Mouse (Mus musculus) cerebellum, adult 2 months (tissue): ENCODE measurements around the gene Ogdhl.

Experiments
- CTCF ChIP-seq: fragments of 200-500 bp; IDR thresholded peaks from 2 replicates; pipeline ENCODE4 v1.5.1; 2011; ENCODE audit warnings: low read depth, mild to moderate bottlenecking, control low read depth, low read length, moderate library complexity, borderline replicate concordance; ENCODE audit not compliant: insufficient read depth
- POLR2A ChIP-seq: fragments of 200-500 bp; IDR thresholded peaks from 2 replicates; pipeline ENCODE4 v1.6.1; 2011; ENCODE audit warnings: low read length, control low read depth, borderline replicate concordance; ENCODE audit not compliant: insufficient read depth

DNA sequence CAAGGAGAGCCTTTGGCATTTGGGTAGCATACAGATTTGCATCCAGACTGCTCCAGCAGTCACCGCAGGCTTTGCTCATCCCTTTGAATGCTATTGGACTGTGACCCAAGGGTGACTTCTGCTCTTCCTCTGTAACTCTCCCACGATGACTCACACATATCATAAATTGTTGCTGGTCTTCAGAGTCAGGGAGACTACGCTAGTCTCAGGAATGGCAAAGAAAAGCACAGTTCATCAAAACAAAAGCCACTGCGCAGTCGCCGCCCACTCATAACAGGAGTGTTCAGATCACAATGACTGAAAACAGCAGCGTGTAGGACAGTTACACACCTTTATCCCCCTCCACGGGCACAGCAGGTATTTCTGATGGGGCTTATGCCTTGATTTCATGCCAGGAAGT is 16.9 kb upstream of the Ogdhl start:
- no peak for TF ChIP-seq CTCF
- TF ChIP-seq POLR2A: no peak
